Mouse (Mus musculus): ENCODE measurements around the gene Cxcr2. TPM values are rescaled to one million over a fixed set of nuclear protein-coding genes. Genes with fewer than 3 reads are reported as not detected.

Gene Cxcr2
- 0.59 and 0.76 TPM in 2 replicates for polyA plus RNA-seq (2012; rRNA removed)
- 0.44 and 0.51 TPM in 2 replicates for polyA plus RNA-seq (2014; fragmentation: Nextera tagmentation; extraction: Ambion mirVana)

DNA sequence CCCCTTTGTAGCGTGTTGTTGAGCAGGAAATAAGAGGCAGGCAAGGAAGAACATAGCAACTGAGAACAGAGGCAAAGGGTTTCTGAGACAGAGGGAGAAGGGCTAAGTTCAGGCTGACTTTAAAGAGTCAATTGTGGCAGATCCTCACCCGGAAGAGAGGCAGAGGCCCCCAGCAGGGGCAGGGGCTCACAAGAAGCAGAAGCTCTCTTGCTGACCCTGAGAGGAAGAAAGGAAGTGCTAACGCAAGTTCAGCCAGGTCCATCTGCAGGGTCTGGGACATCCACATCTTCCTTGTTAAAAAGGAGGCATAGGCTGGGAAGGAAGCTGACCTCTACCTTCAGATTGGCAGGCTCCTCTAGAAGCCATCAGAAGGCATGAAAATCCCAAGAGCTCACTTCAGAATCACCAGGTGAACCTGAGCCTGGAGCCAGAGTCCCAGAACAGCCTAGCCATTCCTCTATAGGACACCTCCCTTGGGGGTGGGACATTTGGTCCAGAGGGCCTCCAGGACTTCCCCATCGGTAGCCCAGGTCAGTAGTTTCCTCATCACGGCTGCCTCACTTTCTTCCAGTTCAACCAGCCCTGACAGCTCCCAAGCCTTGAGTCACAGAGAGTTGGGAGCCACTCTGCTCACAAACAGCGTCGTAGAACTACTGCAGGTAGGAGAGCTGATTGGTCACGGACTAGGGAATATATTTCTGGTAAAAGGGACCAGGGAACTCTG, at the start of gene Cxcr2:
Cxcr2 (plus strand) TSS at position 529 of the 724 bp plus-strand sequence.
- no peaks in the 10 kb centered on the region for H3K36me3 ChIP-seq (replicated peaks; ENCODE audit: control insufficient read depth, insufficient read depth, low read depth)
- no peak within 1 kb of the TSS for H3K9ac ChIP-seq (replicated peaks)
- H3K4me2 ChIP-seq (ENCODE audit: low read depth), result no peak within 1 kb of the TSS
- TF ChIP-seq CTCF (IDR thresholded peaks at IDR 0.05; ENCODE audit: low read depth), result no peak
- no peak for TF ChIP-seq EP300 (IDR thresholded peaks at IDR 0.05; ENCODE audit: low read depth)
- ATAC-seq (ENCODE audit: insufficient read depth), result no peak
- DNase-seq (ENCODE audit: low read depth in 3 of 3, low spot score in 3 of 3), result no peak
- no peak within 1 kb of the TSS for H3K27ac ChIP-seq
- H3K9me3 ChIP-seq (ENCODE audit: control insufficient read depth, low read length), result no peaks in the 10 kb centered on the region
- 26% methylated on average over 8 of the region's 8 CpGs for WGBS (ENCODE audit: insufficient replicate concordance)
- H3K27me3 ChIP-seq (ENCODE audit: control insufficient read depth, insufficient read depth, low read length), result no peaks in the 10 kb centered on the region
- H3K4me1 ChIP-seq (replicated peaks; ENCODE audit: control insufficient read depth in 2 of 2, insufficient read depth in 2 of 2, low read length in 1 of 2), result peaks cover 0 to 23% of the 10 kb centered on the region in 2 experiments; a peak in 2 of 4 replicates
- H3K4me3 ChIP-seq (ENCODE audit: insufficient read depth in 1 of 2, low read depth in 2 of 2, low read length in 2 of 2), result no peak within 1 kb of the TSS

DNA sequence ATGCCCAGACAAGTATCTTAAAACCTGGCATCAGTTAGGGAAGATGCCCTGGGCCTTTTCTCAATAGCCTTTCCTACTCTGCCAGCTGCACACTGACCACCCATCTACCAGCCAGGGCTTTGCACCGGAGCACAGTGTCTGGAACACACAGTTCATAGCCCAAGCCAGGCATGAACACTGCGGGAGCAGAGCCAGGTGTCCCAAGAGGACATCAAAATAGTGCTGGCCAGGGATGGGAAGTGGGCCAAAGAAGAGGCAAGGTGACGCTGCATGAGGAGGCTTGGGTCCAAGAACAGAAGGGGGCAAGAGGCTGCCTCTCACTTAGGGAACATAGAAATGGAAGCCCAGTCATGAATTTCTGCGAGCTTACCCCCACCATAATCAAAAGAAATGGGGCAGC, 48.1 kb upstream of the Cxcr2 start:
- no peaks in the 10 kb centered on the region for H3K4me1 ChIP-seq (replicated peaks; ENCODE audit: control insufficient read depth in 2 of 2, insufficient read depth in 2 of 2, low read length in 1 of 2)
- no peaks in the 10 kb centered on the region for H3K36me3 ChIP-seq (replicated peaks; ENCODE audit: control insufficient read depth, insufficient read depth, low read depth)
- WGBS (ENCODE audit: insufficient replicate concordance), result 68% methylated on average over 4 of the region's 4 CpGs
- TF ChIP-seq CTCF (IDR thresholded peaks at IDR 0.05; ENCODE audit: low read depth) (no peak), EP300 (IDR thresholded peaks at IDR 0.05; ENCODE audit: low read depth) (no peak)
- peaks cover 3% of the 10 kb centered on the region for H3K27me3 ChIP-seq (ENCODE audit: control insufficient read depth, insufficient read depth, low read length)
- DNase-seq (ENCODE audit: low read depth in 3 of 3, low spot score in 3 of 3) (no peak), ATAC-seq (ENCODE audit: insufficient read depth) (no peak)
- H3K27ac ChIP-seq, result no peak overlapping the region
- H3K9ac ChIP-seq (replicated peaks), result no peak overlapping the region
- no peak overlapping the region for H3K4me3 ChIP-seq (ENCODE audit: insufficient read depth in 1 of 2, low read depth in 2 of 2, low read length in 2 of 2)
- no peaks in the 10 kb centered on the region for H3K9me3 ChIP-seq (ENCODE audit: control insufficient read depth, low read length)
- no peak overlapping the region for H3K4me2 ChIP-seq (ENCODE audit: low read depth)

DNA sequence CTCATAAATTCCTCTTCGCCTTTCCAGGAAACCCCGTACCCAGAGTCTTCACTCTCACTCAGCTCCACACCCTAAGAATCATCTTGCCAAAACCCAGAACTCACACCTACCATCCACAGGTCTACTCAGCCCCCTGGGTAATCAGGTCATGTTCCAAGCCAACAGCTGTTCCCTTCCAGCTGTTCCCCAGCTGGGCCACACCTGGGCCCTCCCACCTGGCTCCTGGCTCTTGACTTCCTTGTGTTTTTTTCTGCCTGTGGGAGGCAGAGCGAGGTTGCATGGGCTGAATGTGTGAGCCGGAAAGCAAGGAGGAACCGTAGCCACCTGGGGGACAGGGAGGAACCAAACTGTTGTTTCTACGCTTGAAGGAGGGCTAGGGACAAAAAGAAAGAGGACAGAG, 47.6 kb upstream of the Cxcr2 start:
- TF ChIP-seq CTCF (IDR thresholded peaks at IDR 0.05; ENCODE audit: low read depth) (no peak), EP300 (IDR thresholded peaks at IDR 0.05; ENCODE audit: low read depth) (no peak)
- Histone ChIP-seq H3K9me3 (ENCODE audit: control insufficient read depth, low read length) (no peaks in the 10 kb centered on the region), H3K4me2 (ENCODE audit: low read depth) (no peak overlapping the region), H3K9ac (replicated peaks) (no peak overlapping the region), H3K27ac (no peak overlapping the region), H3K4me1 (replicated peaks; ENCODE audit: control insufficient read depth in 2 of 2, insufficient read depth in 2 of 2, low read length in 1 of 2) (no peaks in the 10 kb centered on the region), H3K27me3 (ENCODE audit: control insufficient read depth, insufficient read depth, low read length) (no peaks in the 10 kb centered on the region), H3K36me3 (replicated peaks; ENCODE audit: control insufficient read depth, insufficient read depth, low read depth) (no peaks in the 10 kb centered on the region), H3K4me3 (ENCODE audit: insufficient read depth in 1 of 2, low read depth in 2 of 2, low read length in 2 of 2) (no peak overlapping the region)
- ATAC-seq (ENCODE audit: insufficient read depth) (no peak), DNase-seq (ENCODE audit: low read depth in 3 of 3, low spot score in 3 of 3) (no peak)
- WGBS (ENCODE audit: insufficient replicate concordance), result 56% methylated on average over 6 of the region's 6 CpGs

DNA sequence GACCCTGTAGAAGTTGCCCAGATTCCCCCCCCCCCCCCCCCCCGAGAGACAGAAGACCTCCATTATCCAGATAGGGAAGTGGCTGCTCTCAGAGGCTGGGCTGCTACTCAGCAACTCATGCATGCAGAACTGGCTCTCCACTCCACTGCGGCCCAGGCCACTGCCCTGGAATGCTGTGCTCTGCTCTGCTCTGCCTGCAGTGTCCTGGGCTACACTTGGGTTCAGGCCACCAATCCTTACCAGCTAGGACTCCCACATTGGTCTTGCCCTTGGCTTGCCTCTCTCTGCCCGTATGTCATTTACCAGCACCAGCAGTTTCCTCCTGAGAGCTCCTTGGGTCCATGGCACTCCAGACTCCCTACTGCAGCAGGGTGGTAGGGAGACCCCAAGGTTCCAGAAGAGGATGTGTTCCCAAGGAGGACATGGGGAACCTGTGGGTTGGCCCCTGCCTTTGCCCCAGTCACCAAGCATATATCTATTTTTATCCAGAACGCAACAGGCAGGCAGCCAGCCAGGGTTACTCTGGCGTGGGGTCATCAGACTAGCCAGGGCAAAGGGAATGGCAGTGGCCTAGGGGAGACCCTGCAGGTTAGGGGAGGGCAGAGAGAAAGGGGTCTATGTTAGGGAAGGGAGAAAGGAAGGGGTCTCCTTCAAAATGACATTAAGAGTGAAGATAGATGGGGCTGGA, 45.7 kb upstream of the Cxcr2 start:
- Histone ChIP-seq H3K9me3 (ENCODE audit: control insufficient read depth, low read length) (no peaks in the 10 kb centered on the region), H3K4me3 (ENCODE audit: insufficient read depth in 1 of 2, low read depth in 2 of 2, low read length in 2 of 2) (no peak overlapping the region), H3K4me1 (replicated peaks; ENCODE audit: control insufficient read depth in 2 of 2, insufficient read depth in 2 of 2, low read length in 1 of 2) (no peaks in the 10 kb centered on the region), H3K4me2 (ENCODE audit: low read depth) (no peak overlapping the region), H3K27me3 (ENCODE audit: control insufficient read depth, insufficient read depth, low read length) (no peaks in the 10 kb centered on the region), H3K36me3 (replicated peaks; ENCODE audit: control insufficient read depth, insufficient read depth, low read depth) (no peaks in the 10 kb centered on the region), H3K9ac (replicated peaks) (no peak overlapping the region), H3K27ac (no peak overlapping the region)
- 51% methylated on average over 4 of the region's 5 CpGs for WGBS (ENCODE audit: insufficient replicate concordance)
- no peak for TF ChIP-seq CTCF (IDR thresholded peaks at IDR 0.05; ENCODE audit: low read depth)
- no peak for TF ChIP-seq EP300 (IDR thresholded peaks at IDR 0.05; ENCODE audit: low read depth)
- DNase-seq (ENCODE audit: low read depth in 3 of 3, low spot score in 3 of 3), result no peak
- ATAC-seq (ENCODE audit: insufficient read depth), result no peak

DNA sequence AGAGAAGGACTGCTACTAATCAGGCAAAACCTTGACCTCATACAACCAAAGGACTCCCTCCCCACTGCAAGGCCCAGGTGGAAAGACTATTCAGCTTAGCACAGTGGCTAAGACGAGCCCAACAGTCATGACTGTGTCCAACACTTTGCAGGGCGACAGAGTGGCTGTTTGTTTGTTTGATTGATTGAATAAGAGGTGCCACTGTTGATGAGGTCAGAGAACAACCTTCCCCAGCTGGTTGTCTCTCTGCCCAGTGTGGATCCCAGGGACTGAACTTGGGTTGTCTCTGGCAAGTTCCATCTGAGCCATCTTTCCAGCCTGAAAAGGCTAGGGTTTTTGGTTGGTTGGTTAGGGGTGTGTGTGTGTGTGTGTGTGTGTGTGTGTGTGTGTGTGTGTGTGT, 44.1 kb upstream of the Cxcr2 start:
- Histone ChIP-seq H3K27me3 (ENCODE audit: control insufficient read depth, insufficient read depth, low read length) (no peaks in the 10 kb centered on the region), H3K27ac (no peak overlapping the region), H3K36me3 (replicated peaks; ENCODE audit: control insufficient read depth, insufficient read depth, low read depth) (no peaks in the 10 kb centered on the region), H3K9ac (replicated peaks) (no peak overlapping the region), H3K4me3 (ENCODE audit: insufficient read depth in 1 of 2, low read depth in 2 of 2, low read length in 2 of 2) (no peak overlapping the region), H3K4me2 (ENCODE audit: low read depth) (no peak overlapping the region), H3K4me1 (replicated peaks; ENCODE audit: control insufficient read depth in 2 of 2, insufficient read depth in 2 of 2, low read length in 1 of 2) (no peaks in the 10 kb centered on the region), H3K9me3 (ENCODE audit: control insufficient read depth, low read length) (no peaks in the 10 kb centered on the region)
- DNase-seq (ENCODE audit: low read depth in 3 of 3, low spot score in 3 of 3), result no peak
- 37% methylated on average over 2 of the region's 2 CpGs for WGBS (ENCODE audit: insufficient replicate concordance)
- ATAC-seq (ENCODE audit: insufficient read depth), result no peak
- TF ChIP-seq EP300 (IDR thresholded peaks at IDR 0.05; ENCODE audit: low read depth) (no peak), CTCF (IDR thresholded peaks at IDR 0.05; ENCODE audit: low read depth) (no peak)
